Mouse (Mus musculus): Measurements from ENCODE around the gene Birc3. TPM values are rescaled to one million over a fixed set of nuclear protein-coding genes. Genes with fewer than 3 reads are reported as not detected.
"Not testable (repeated sequence)": the region's sequence is repeated elsewhere in the genome, so short reads cannot be mapped to it uniquely, and the experiment has no call there.

The Birc3 gene
- polyA plus RNA-seq, 1 experiment, result not detected

DNA sequence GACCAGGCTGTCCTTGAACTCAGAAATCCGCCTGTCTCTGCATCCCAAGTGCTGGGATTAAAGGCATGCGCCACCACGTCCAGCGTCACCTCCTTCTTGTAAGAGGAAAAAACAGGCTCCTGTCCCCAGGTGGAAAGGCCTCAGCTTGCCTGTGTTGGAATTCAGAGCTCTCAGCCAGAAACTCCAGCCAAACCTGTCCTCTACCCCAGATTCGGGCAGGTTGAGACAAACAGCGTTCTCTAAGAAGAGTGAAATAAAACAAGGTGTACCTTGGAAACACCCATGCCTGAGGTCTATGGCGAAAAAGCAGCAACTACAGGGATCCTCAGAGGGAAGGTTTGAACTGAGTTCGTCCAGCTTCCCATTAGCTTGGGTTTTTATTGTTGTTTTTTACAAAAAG lies 28.0 kb upstream of the Birc3 start:
- Histone ChIP-seq H3K27ac (ENCODE audit: insufficient read depth, low read depth, low read length) (no peak overlapping the region), H3K4me3 (ENCODE audit: insufficient read depth, low read depth, low read length) (no peak overlapping the region), H3K4me1 (ENCODE audit: control insufficient read depth, insufficient read depth, low read length) (no peaks in the 10 kb centered on the region)
- 96% methylated on average over 8 of the region's 8 CpGs for WGBS
- no peak for TF ChIP-seq POLR2A (IDR thresholded peaks at IDR 0.05; ENCODE audit: insufficient read depth, low read depth, low read length)
- TF ChIP-seq CTCF (IDR thresholded peaks at IDR 0.05; ENCODE audit: insufficient read depth, low read depth, low read length), result no peak

DNA sequence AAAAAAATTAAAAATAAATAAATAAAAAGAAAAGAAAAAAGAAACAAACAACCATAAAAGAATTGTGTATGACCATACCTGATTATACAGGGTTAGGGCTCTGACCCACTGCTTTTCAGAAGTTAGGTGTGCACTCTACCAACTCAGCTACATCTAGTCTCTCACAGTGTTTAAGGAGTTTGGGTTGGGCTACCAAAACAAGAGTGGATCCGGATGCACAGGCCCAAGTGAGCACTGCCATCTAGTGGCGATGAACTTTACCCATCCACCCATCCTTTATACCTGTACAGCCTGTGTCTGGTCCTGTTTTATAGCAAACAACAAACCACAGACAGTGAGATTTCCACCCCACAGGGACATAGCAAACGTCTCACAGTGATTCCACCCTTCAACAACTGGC lies 24.5 kb upstream of the Birc3 start:
- Histone ChIP-seq H3K4me3 (ENCODE audit: insufficient read depth, low read depth, low read length) (no peak overlapping the region), H3K27ac (ENCODE audit: insufficient read depth, low read depth, low read length) (no peak overlapping the region), H3K4me1 (ENCODE audit: control insufficient read depth, insufficient read depth, low read length) (no peaks in the 10 kb centered on the region)
- TF ChIP-seq POLR2A (IDR thresholded peaks at IDR 0.05; ENCODE audit: insufficient read depth, low read depth, low read length), result no peak
- TF ChIP-seq CTCF (IDR thresholded peaks at IDR 0.05; ENCODE audit: insufficient read depth, low read depth, low read length), result no peak
- 10% methylated on average over 3 of the region's 3 CpGs for WGBS

DNA sequence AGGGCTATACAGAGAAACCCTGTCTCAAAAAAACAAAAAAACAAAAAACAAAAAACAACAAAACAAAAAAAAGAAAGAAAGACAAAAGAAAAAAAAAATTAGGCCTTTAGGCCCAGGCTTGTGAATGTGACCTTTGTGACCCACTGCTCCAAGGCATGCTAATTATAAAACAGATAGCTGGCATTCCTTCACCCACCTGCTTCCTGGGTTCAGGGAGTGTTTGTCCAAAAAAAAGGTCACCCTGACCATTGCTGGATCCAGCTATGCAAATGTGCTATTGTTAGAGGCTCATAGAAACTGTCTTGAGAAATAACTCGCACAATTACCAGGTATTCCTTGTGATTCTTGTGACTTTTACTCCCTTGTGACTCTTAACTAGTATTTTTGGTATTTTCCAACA lies 18.8 kb upstream of the Birc3 start:
- H3K27ac ChIP-seq (ENCODE audit: insufficient read depth, low read depth, low read length); H3K4me3 ChIP-seq (ENCODE audit: insufficient read depth, low read depth, low read length); H3K4me1 ChIP-seq (ENCODE audit: control insufficient read depth, insufficient read depth, low read length): not testable (repeated sequence)
- 100% methylated on average over 1 of the region's 1 CpGs for WGBS

DNA sequence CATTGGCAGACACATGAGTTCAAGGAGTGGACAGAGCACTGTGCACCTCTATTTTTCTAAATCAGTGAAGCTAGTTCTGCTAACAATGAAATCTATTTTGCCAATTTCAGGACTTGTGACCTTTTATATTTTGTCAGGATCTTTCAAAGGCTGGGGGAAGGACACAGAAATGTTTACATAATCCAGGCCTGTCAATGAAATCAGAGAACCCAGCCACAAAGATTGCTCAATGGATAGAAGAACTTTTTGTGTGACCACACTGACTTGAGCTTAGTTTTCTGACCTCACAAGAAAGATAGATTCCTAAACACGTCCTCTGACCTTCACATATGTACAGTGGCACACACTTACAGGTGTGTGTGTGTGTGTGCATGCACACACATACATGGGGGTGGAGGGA lies 18.2 kb upstream of the Birc3 start:
- TF ChIP-seq CTCF (IDR thresholded peaks at IDR 0.05; ENCODE audit: insufficient read depth, low read depth, low read length) (no peak), POLR2A (IDR thresholded peaks at IDR 0.05; ENCODE audit: insufficient read depth, low read depth, low read length) (no peak)
- Histone ChIP-seq H3K4me3 (ENCODE audit: insufficient read depth, low read depth, low read length) (no peak overlapping the region), H3K4me1 (ENCODE audit: control insufficient read depth, insufficient read depth, low read length) (no peaks in the 10 kb centered on the region), H3K27ac (ENCODE audit: insufficient read depth, low read depth, low read length) (no peak overlapping the region)
- WGBS, result 79% methylated on average over 1 of the region's 1 CpGs

DNA sequence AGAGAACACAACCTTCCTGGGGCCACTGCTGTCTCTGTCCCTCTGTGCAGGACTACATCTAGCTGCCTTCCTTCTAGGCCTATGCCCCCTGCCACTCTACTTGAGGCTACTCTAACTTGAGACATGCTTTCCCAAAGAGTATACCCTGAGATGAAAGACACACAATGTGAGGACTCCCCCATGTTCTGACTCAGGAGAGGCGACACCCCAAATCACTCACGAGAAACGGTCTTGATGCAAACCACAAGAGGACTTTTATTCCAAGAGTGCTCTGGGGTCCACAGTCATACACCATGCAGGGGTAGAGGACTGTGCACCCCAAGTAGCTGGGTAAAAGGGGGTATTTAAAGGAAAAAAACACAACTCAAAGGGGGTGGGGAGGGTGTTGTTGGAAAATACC lies 11.4 kb upstream of the Birc3 start:
- TF ChIP-seq POLR2A (IDR thresholded peaks at IDR 0.05; ENCODE audit: insufficient read depth, low read depth, low read length) (no peak), CTCF (IDR thresholded peaks at IDR 0.05; ENCODE audit: insufficient read depth, low read depth, low read length) (no peak)
- 97% methylated on average over 3 of the region's 3 CpGs for WGBS
- Histone ChIP-seq H3K27ac (ENCODE audit: insufficient read depth, low read depth, low read length) (no peak overlapping the region), H3K4me1 (ENCODE audit: control insufficient read depth, insufficient read depth, low read length) (no peaks in the 10 kb centered on the region), H3K4me3 (ENCODE audit: insufficient read depth, low read depth, low read length) (no peak overlapping the region)

DNA sequence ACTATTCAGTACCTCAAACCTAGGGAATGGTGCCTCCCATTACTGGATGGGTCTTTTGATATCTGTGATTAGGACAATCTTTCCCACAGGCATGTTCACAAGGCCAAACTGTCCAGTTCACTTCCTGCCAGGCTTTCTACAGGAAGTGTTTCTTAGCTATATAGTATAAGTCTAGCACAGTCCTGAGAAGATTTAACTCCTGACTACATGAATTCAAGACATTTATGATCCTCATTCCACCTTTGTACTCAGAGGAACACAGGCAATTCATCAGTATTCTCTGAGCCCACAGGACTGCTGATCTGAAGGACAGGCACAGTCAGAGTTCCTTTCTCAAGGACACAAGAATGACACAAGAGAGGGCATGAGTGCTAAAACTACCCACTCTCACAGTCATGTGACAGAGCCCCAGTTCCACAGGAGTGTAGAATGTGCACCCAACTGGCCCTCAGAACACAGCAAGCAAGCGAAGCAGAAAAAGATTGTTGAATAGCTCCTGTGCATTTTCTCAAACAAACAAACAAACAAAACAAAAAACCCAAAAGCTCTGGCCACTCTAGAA lies 9.4 kb upstream of the Birc3 start:
- 84% methylated on average over 1 of the region's 1 CpGs for WGBS
- Histone ChIP-seq H3K4me1 (ENCODE audit: control insufficient read depth, insufficient read depth, low read length) (no peaks in the 10 kb centered on the region), H3K27ac (ENCODE audit: insufficient read depth, low read depth, low read length) (no peak overlapping the region), H3K4me3 (ENCODE audit: insufficient read depth, low read depth, low read length) (no peak overlapping the region)
- TF ChIP-seq CTCF (IDR thresholded peaks at IDR 0.05; ENCODE audit: insufficient read depth, low read depth, low read length), result no peak
- TF ChIP-seq POLR2A (IDR thresholded peaks at IDR 0.05; ENCODE audit: insufficient read depth, low read depth, low read length), result no peak

DNA sequence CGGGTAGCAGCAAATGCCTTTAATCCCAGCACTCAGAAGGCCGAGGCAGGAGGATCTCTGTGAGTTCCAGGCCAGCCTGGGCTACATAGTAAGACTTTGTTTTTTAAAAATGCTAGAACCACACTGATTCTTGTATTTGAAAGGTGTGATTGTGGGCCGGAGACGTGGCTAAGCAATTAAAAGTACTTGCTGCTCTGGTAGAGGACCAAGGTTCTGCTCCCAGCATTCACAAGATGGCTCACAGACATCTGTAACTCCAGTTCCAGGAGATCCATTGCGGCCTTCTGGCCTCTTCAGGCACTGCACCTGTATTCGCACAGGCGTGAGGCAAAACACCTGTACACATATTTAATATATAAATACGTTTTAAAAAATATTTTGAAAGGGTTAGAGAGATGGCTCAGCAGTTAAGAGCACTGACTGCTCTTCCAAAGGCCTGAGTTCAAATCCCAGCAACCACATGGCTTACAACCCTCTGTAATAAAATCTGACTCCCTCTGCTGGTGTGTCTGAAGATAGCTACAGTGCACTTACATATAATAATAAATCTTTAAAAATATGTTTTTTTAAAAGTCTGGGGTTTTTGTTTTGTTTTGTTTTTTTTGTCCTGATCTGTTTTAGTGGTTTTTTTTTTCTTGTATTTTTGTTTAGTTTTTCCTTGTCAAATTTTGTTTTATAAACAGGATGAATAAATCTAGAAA lies 675 bp upstream of the Birc3 start:
- Histone ChIP-seq H3K4me1 (ENCODE audit: control insufficient read depth, insufficient read depth, low read length) (peaks cover 6% of the 10 kb centered on the region; the same call in 1 of the 2 replicates), H3K4me3 (ENCODE audit: insufficient read depth, low read depth, low read length) (no peak overlapping the region), H3K27ac (ENCODE audit: insufficient read depth, low read depth, low read length) (no peak overlapping the region)
- no peak for TF ChIP-seq POLR2A (IDR thresholded peaks at IDR 0.05; ENCODE audit: insufficient read depth, low read depth, low read length)
- TF ChIP-seq CTCF (IDR thresholded peaks at IDR 0.05; ENCODE audit: insufficient read depth, low read depth, low read length), result no peak
- 95% methylated on average over 8 of the region's 8 CpGs for WGBS

DNA sequence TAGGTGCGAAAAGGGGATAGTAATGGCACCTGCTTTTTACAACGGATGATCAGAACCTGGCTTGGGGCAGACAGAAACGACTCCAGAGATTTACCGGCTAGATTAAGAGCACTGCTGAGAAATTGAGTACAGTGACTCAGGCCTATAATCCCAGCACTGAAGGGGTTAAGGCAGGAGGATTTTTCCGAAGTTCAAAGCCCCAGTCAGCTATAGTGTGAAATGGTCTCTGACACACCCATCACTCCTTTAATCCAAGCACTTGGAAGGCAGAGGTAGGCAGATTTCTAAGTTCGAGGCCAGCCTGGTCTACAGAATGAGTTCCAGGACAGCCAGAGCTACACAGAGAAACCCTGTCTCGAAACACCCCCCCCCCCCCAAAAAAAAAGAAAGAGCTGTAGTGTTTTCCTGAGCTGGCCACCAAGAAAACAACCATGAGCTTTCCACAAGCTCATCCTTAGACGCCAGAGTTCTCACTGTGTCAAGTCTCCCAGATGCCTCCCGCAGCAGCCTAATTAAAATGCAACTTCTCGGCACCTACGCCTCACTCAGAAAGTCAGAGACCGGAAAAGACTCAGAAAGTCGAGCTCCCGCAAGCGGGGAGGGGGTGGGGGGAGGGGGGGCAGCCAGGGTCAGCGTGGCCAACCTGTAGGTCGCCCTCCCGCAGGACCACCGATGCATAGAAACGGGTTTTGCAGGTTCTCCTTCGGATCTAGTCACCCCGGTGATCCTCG lies 777 bp downstream of the Birc3 start:
- WGBS, result 21% methylated on average over 23 of the region's 23 CpGs
- H3K4me3 ChIP-seq (ENCODE audit: insufficient read depth, low read depth, low read length), result peak overlapping the region; percentile 52
- TF ChIP-seq CTCF (IDR thresholded peaks at IDR 0.05; ENCODE audit: insufficient read depth, low read depth, low read length), result no peak
- no peak for TF ChIP-seq POLR2A (IDR thresholded peaks at IDR 0.05; ENCODE audit: insufficient read depth, low read depth, low read length)
- no peak overlapping the region for H3K27ac ChIP-seq (ENCODE audit: insufficient read depth, low read depth, low read length)
- H3K4me1 ChIP-seq (ENCODE audit: control insufficient read depth, insufficient read depth, low read length), result peaks cover 6% of the 10 kb centered on the region; the same call in 1 of the 2 replicates

DNA sequence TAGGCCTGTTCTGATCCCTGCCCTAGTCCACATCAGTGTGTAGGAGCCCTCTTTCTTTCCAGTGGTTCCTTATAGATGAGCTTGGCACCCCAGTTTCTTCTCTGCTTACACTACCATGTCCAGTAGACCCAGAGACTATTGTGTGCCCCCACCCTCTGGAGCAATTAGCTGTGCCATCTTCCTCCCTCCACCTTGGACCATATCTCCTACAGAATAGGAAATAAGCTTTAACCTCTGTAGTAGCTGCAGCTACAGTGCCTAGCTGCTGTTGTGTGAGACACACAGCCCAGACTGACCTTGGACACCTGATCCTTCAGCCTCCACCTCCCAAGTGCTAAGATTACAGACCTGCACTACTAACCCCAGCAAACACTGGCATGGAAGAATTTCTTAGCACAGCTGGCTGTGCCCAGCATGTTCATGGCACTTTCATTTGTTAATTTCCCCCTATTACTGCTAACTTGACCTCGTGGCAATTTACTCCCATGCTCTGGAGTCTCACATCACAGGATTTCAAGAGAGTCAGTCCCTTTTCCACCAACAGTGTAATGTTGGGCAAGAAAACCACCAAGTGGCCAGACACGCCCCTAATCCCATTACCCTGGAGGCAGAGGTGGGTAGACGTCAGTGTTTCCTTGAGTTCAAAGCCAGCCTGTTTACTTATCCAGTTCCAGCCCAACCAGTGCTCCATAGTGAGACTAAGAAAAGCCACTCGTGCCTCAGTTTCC lies 1.5 kb downstream of the Birc3 start:
- no peak for TF ChIP-seq CTCF (IDR thresholded peaks at IDR 0.05; ENCODE audit: insufficient read depth, low read depth, low read length)
- no peak for TF ChIP-seq POLR2A (IDR thresholded peaks at IDR 0.05; ENCODE audit: insufficient read depth, low read depth, low read length)
- WGBS, result 75% methylated on average over 4 of the region's 4 CpGs
- Histone ChIP-seq H3K27ac (ENCODE audit: insufficient read depth, low read depth, low read length) (no peak overlapping the region), H3K4me3 (ENCODE audit: insufficient read depth, low read depth, low read length) (no peak overlapping the region), H3K4me1 (ENCODE audit: control insufficient read depth, insufficient read depth, low read length) (peaks cover 6% of the 10 kb centered on the region; the same call in 1 of the 2 replicates)
